Mouse (Mus musculus): Measurements from ENCODE around the gene Pex10. TPM values are rescaled to one million over a fixed set of nuclear protein-coding genes. Genes with fewer than 3 reads are reported as not detected.

Gene Pex10
- total and polyA plus RNA-seq, 3 experiments = 17.9 to 37.4 (median 23.9) TPM

DNA sequence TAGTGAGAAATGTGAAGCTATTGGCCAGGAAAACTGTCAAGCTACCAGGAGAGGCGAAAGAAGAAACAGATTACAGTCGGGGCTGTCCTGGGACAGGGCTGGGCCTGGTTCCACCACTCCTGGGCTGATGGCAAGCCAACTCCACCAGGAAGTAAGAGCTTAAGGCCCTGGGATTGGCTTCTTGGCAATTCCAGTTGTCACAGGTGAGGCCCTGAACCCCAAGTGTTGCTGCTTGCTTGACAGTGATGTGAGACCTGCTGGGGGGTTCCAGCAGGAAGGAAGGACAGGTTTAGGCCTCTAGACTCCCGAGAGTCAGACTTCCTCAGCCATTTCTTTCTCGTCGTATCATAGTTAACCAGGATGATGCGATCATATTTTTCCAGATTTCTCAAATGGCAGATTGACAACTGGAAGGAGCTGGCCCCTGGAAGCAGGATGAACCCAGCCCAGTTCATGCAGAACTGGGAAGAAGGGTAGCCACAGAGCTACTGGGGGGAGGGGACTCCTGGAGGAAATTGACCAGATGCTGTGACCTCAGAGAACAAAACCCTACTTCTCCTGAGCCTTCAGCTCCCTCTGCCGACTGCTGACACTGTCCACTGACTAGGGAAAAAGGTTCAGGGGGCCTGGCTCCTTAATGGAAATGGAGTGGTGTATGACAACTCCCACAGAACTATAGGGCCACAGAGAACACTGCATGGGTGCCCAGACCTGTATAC is 26.8 kb downstream of the Pex10 start:
- no peak for DNase-seq

- DNase-seq = peak; percentile 56
These were observed 27.7 kb downstream of the Pex10 start for GRCm38 (mm10) chr4:155094565-155094964.

- peak; percentile 89 for DNase-seq
These were observed 28.6 kb downstream of the Pex10 start for GRCm38 (mm10) chr4:155095238-155095900.

GRCm38 (mm10) chr4:155095967-155096366 is 29.2 kb downstream of the Pex10 start:
- DNase-seq = no peak

- no peak for DNase-seq
These were observed 30.6 kb downstream of the Pex10 start for GRCm38 (mm10) chr4:155097452-155097851.

DNA sequence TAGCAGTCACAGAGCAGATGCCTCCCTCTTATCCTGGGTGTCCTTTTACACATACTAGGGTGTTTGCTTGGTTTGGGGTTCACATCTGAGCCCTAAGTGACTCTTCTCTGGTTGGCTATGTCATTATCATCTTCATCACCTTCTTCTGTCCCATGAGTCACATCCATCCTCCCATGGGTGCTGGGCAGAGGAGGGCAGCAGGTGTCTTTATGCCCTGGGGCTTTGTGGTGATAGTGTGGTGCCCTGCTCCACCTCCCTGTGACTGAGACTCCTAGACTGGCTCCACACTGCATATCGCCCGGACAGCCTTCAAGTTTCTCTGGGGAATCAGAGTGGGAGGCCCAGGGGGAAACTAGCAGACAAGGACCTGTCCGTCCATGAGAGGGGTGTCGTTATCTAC is 31.8 kb downstream of the Pex10 start:
- DNase-seq = no peak

- no peak for DNase-seq
These were observed 41.1 kb downstream of the Pex10 start for GRCm38 (mm10) chr4:155107886-155108285.

DNA sequence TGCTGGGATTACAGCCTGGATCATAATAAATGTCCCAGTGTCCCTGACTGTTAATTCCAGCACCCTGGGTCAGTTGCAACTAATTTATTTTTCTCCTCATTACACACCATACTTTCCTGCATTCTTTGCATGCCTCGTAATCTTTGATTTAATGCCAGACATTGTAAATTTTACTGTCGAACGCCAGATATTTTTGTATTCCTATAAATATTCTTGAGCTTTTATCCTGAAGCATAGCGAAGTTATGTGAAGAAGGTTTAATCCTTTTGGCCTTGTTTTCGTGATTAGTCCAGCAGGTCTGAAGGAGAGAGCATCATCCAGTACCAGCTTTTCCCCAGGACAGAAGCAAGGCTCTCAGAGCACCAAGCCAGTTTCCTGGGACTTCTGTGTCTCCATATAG is 42.7 kb downstream of the Pex10 start:
- DNase-seq = no peak

DNA sequence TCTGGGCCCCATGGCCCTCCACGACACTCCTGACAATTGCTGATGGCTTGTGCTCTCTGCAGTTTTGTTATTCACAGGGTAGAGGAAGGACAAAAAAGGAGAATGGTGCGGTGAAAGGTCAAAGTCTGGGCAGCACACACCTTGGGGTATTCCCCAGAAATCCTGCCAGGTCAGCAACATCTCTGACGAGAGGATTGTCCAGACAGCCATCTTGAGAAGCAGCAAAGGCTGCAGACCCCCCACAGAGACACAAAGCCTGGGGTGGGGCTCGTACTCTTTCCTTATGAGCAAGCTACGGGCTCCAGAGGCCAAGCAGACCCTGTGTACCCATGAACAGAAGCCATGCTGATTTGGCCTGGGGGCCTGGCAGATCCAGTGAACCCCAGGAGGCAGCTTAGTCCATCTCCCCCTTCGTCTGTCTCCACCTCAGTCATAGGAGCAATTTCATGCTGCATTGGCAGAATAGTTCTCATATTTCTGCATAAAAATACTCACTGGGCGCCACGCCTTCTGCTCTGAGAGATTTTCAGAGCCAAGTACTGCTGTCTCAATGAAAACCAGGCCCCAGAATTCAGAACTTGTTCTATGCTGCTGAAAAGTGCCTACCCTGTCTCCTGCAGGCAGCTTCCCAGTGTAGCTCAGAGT is 47.1 kb downstream of the Pex10 start:
- no peak for DNase-seq

DNA sequence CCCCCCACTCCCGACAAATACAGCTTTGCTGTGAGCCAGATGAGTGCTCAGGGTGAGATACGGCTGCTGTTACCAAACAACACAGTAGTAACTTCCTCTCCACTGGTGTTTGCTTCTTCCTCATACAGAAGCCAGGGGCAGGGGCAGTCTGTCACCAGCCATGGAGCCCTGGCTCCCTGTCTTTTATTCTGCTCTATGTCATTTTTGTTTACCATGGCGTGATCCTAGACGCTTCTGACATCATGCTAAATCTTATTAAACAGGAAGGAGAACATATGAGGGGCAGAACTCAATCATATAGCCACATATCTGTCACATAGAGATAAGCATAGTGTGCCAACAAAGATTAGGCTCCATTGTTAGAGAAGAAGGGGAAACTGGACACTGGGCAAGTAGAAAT is 49.8 kb downstream of the Pex10 start:
- DNase-seq = no peak

GRCm38 (mm10) chr4:155117396-155117978 is 50.7 kb downstream of the Pex10 start:
- no peak for DNase-seq

DNA sequence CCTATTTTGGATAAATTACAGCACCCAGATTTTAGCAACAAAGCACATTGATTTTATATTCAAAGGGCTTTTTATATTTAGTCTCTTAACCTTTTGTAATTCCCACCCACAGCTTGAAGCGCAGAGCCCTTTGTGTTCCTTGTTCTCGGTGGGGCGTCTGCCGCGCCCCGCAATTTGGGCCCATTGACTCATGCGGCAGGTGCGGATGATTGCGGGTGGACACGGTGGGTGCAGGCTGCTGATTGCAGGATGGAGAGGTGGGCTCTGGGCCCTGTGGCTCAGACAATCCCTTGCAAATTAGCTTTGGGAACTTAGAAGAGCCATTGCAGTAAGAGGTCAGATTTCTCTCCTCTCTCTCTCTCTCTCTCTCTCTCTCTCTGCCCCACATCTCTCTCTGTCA is 51.5 kb downstream of the Pex10 start:
- DNase-seq = no peak

DNA sequence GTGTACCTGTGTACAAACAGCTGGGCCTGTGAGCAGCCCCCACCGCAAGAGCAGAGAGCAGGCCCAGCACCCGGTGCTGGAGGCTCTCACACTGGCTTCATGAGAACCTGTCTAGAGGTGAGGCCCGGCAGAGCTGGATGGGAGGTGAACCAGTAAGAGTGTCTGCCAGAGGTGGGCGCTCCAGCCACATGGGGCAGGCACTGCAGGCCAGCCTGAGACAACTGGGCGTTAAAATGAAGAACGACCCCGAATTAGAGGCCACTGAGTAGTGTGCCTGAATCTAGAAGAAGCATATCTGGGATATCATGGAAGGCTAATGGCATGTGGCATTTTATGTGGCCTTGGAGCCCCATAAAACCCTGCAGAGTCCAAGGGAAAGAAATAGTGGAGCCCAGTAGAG is 53.2 kb downstream of the Pex10 start:
- peak; percentile 30 for DNase-seq

DNA sequence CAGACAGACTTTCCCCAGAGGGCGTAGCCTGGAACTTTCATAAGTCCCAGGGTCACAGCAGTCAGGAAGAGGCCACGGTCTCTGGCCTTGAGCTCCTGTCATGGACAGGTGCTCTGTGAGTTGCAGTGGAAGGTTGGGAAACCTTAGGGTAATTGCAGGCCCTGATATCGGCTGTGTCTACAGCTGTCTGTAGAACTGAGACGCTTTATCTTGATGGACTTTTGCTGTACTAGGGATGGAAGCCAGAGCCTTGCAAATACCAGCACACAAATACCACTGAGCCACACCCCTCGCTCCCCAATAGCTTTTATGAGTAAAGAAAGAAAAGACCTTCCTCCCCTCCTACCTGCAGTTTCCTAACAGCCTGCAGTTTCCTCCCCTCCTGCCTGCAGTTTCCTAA is 53.8 kb downstream of the Pex10 start:
- peak; percentile 57 for DNase-seq

DNA sequence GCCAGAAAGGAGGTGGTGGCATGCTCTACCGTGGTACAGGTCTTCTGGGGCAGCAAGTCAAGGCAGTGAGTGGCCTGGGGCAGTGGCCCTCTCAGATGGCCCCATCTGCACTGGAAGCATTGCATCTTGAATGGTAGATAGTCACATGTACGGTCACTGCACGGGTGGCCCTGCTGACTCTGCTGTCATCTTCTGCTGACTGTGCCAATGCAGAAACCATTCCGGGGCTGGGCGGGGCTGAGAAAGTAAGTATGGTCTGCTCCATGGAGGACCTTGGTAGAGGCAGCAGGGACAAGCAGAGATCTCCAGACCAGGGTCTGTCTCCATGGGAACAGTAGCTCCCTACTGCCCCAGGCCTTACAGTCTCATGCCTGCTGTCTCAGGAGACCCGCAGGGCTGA is 54.4 kb downstream of the Pex10 start:
- DNase-seq = peak; percentile 40

Other genes starting within 250 kb of the Pex10 start
- gene Ttc34, start 229.6 kb upstream of the Pex10 start, total RNA-seq (2021) = under 1 TPM in 1 of 2 experiments, not detected in 1; 0.21 TPM
- gene Ttc34, start 229.6 kb upstream of the Pex10 start, polyA plus RNA-seq (2012; rRNA removed) = 0.29 and 0.48 TPM in 2 replicates
- gene Mmel1, start 197.4 kb upstream of the Pex10 start, total RNA-seq (2021) = 1 to 10 TPM in 1 of 2 experiments, under 1 TPM in 1; 0.66 to 4.9 TPM
- gene Mmel1, start 197.4 kb upstream of the Pex10 start, polyA plus RNA-seq (2012; rRNA removed) = 2.4 and 6.3 TPM in 2 replicates
- 10 to 100 TPM; 41.1 to 56.2 TPM for gene Fam213b, start 167.9 kb upstream of the Pex10 start, total RNA-seq (2021)
- gene Fam213b, start 167.9 kb upstream of the Pex10 start, polyA plus RNA-seq (2012; rRNA removed) = 61.1 and 87.9 TPM in 2 replicates
- 1 to 10 TPM; 6.1 to 8.4 TPM for gene Tnfrsf14, start 138.5 kb upstream of the Pex10 start, total RNA-seq (2021)
- 14.9 and 27.2 TPM in 2 replicates for gene Tnfrsf14, start 138.5 kb upstream of the Pex10 start, polyA plus RNA-seq (2012; rRNA removed)
- not detected for gene Hes5, start 106.1 kb upstream of the Pex10 start, total RNA-seq (2021)
- gene Hes5, start 106.1 kb upstream of the Pex10 start, polyA plus RNA-seq (2012; rRNA removed) = 0.27 TPM in 1 of 2 replicates, not detected in the other
- gene Pank4, start 102.9 kb upstream of the Pex10 start, total RNA-seq (2021) = 10 to 100 TPM; 24.5 to 28.0 TPM
- 34.8 and 35.3 TPM in 2 replicates for gene Pank4, start 102.9 kb upstream of the Pex10 start, polyA plus RNA-seq (2012; rRNA removed)
- gene Plch2, start 10.2 kb upstream of the Pex10 start, total RNA-seq (2021) = under 1 TPM; 0.40 to 0.83 TPM
- gene Plch2, start 10.2 kb upstream of the Pex10 start, polyA plus RNA-seq (2012; rRNA removed) = 4.4 and 4.8 TPM in 2 replicates
- gene Rer1, start 19.4 kb downstream of the Pex10 start, total RNA-seq (2021) = 100 to 1,000 TPM; 114 to 115 TPM
- 49.1 and 58.4 TPM in 2 replicates for gene Rer1, start 19.4 kb downstream of the Pex10 start, polyA plus RNA-seq (2012; rRNA removed)
- gene Morn1, start 19.6 kb downstream of the Pex10 start, total RNA-seq (2021) = 1 to 10 TPM; 5.5 to 5.9 TPM
- gene Morn1, start 19.6 kb downstream of the Pex10 start, polyA plus RNA-seq (2012; rRNA removed) = 14.2 and 18.8 TPM in 2 replicates
- 10 to 100 TPM; 59.7 to 63.8 TPM for gene Ski, start 155.6 kb downstream of the Pex10 start, total RNA-seq (2021)
- 83.1 and 103 TPM in 2 replicates for gene Ski, start 155.6 kb downstream of the Pex10 start, polyA plus RNA-seq (2012; rRNA removed)
- 10 to 100 TPM; 40.3 to 57.3 TPM for gene Faap20, start 182.8 kb downstream of the Pex10 start, total RNA-seq (2021)
- gene Faap20, start 182.8 kb downstream of the Pex10 start, polyA plus RNA-seq (2012; rRNA removed) = 106 and 127 TPM in 2 replicates

Measured in adrenal gland, adult 2 months (tissue).